Mouse (Mus musculus) embryonic fibroblast, embryonic 13.5 days (primary cell): Measurements from ENCODE around the gene Fpr1.

Experiments
- CTCF ChIP-seq: IDR thresholded peaks from 2 replicates; pipeline ENCODE4 v1.5.1; 2011; ENCODE audit warnings: mild to moderate bottlenecking, control low read depth, low read length, moderate library complexity, borderline replicate concordance; ENCODE audit not compliant: insufficient read depth
- POLR2A ChIP-seq: IDR thresholded peaks from 2 replicates; pipeline ENCODE4 v1.6.1; 2011; ENCODE audit warnings: low read depth, mild to moderate bottlenecking, control low read depth, low read length, moderate library complexity

DNA sequence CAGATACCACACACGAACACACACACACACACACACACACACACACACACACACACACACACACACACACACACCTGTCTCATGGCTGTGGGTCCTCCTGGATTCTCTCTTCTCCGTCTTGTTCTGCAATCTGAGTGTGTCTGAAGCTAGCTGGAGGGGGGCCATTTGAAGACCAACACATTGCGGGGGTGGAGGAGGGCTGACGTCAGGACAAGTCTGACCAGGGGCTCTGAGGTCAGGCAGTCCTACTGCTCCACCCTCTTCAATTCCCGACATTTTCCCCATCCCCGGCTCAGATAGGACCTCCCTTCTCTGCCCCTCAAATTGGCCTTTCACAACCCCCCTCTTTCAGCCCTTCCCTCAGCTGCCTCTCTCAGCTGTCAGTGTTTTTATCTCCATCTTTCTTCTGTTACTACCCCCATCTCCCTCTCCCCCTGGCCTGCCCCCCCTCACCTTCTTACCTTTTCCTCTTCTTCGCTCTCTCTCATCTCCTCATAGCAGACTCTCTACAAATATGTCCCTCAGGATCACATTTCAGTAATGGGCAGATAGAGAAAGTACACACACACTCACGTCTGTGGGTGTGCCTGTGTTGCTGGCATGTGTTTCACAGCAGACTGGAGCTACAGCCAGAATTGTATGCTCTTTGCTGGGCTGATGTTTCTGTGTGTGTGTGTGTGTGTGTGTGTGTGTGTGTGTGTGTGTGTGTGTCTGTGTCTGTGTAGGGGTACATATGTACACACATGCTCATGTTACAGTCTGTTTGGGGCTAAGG is 28.5 kb downstream of the Fpr1 start, which contains the start of gene Has1:
- TF ChIP-seq CTCF (no peak), POLR2A (no peak)
